Mouse (Mus musculus): ENCODE results near the gene Pth1r. TPM values are rescaled to one million over a fixed set of nuclear protein-coding genes. Genes with fewer than 3 reads are reported as not detected.

Gene Pth1r
- polyA plus RNA-seq, 1 experiment: 0.12 TPM

DNA sequence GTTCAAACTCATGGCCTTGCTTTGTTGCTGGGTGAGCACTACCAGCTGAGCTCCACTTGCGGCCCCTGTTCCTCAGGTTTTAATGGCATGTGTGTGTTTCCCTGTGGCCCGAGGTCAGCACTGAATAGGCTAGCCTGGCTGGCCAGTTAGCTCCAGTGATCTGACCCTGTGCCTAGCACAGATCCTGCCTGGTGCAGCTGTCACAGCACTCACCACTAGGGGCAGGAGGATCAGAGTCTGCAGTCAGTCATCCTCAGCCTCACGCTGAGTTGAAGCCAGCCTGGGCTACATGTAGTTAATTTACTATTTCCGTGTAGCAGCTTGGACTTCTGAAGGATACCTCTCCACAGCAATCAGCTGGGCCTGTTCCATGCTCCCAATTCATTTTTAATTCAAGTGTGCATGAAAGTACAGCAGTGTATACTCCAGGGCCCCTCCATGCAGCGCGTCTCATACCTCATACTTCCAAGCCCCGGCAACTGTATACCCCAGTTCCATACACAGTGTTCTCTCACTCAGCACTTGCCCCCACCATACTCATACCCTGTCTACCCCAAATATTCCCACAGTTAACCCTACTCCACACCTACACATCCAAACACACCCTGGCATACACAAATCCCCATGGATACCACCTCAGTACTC is 74.4 kb downstream of the Pth1r start:
- no peak for TF ChIP-seq FOSL1 (IDR thresholded peaks at IDR 0.05; ENCODE audit: insufficient read depth, low read length, poor library complexity, severe bottlenecking)
- peak; percentile 66 for TF ChIP-seq CTCF (IDR thresholded peaks at IDR 0.05; ENCODE audit: control insufficient read depth, insufficient read depth, insufficient read length)
- H3K27me3 ChIP-seq (ENCODE audit: control insufficient read depth, insufficient read depth, insufficient read length): no peaks in the 10 kb centered on the region
- H3K79me2 ChIP-seq (ENCODE audit: control insufficient read depth, insufficient read depth): peaks cover 98% of the 10 kb centered on the region
- no peak overlapping the region for H3ac ChIP-seq (ENCODE audit: control insufficient read depth, insufficient read length, low read depth)
- no peak overlapping the region for H3K4me3 ChIP-seq (ENCODE audit: insufficient read depth, poor library complexity, severe bottlenecking)
- no peaks in the 10 kb centered on the region for H3K36me3 ChIP-seq (ENCODE audit: control insufficient read depth, insufficient read depth)
- H3K79me3 ChIP-seq (ENCODE audit: low read depth): peaks cover 38% of the 10 kb centered on the region

Other genes starting within 250 kb of the Pth1r start
- 12.0 TPM for gene Setd2, start 214.5 kb downstream of the Pth1r start, polyA plus RNA-seq (2012; fragmentation: generic; extraction: Trizol)
- 87.7 TPM for gene Nradd, start 122.7 kb downstream of the Pth1r start, polyA plus RNA-seq (2012; fragmentation: generic; extraction: Trizol)
- gene Nbeal2, start 93.0 kb downstream of the Pth1r start, polyA plus RNA-seq (2012; fragmentation: generic; extraction: Trizol): 3.3 TPM
- gene Ccdc12, start 90.6 kb downstream of the Pth1r start, polyA plus RNA-seq (2012; fragmentation: generic; extraction: Trizol): 86.7 TPM
- gene Myl3, start 5.3 kb downstream of the Pth1r start, polyA plus RNA-seq (2012; fragmentation: generic; extraction: Trizol): not detected
- gene Prss42, start 51.0 kb upstream of the Pth1r start, polyA plus RNA-seq (2012; fragmentation: generic; extraction: Trizol): not detected
- not detected for gene Prss44, start 66.8 kb upstream of the Pth1r start, polyA plus RNA-seq (2012; fragmentation: generic; extraction: Trizol)
- not detected for gene Prss43, start 79.5 kb upstream of the Pth1r start, polyA plus RNA-seq (2012; fragmentation: generic; extraction: Trizol)
- gene Prss45, start 87.4 kb upstream of the Pth1r start, polyA plus RNA-seq (2012; fragmentation: generic; extraction: Trizol): not detected
- 0.12 TPM for gene Prss46, start 97.4 kb upstream of the Pth1r start, polyA plus RNA-seq (2012; fragmentation: generic; extraction: Trizol)
- 0.04 TPM for gene Prss50, start 110.8 kb upstream of the Pth1r start, polyA plus RNA-seq (2012; fragmentation: generic; extraction: Trizol)
- gene Als2cl, start 132.7 kb upstream of the Pth1r start, polyA plus RNA-seq (2012; fragmentation: generic; extraction: Trizol): 2.6 TPM
- not detected for gene Tmie, start 133.0 kb upstream of the Pth1r start, polyA plus RNA-seq (2012; fragmentation: generic; extraction: Trizol)
- gene Fam240a, start 169.7 kb upstream of the Pth1r start, polyA plus RNA-seq (2012; fragmentation: generic; extraction: Trizol): not detected
- gene Tdgf1, start 199.0 kb upstream of the Pth1r start, polyA plus RNA-seq (2012; fragmentation: generic; extraction: Trizol): not detected
- 0.01 TPM for gene Lrrc2, start 204.4 kb upstream of the Pth1r start, polyA plus RNA-seq (2012; fragmentation: generic; extraction: Trizol)
- gene Rtp3, start 243.4 kb upstream of the Pth1r start, polyA plus RNA-seq (2012; fragmentation: generic; extraction: Trizol): not detected

Measured in C2C12 (cell line).